Mouse (Mus musculus) intestine, embryonic 14.5 days (tissue): ENCODE results near the gene Bicral. TPM values are rescaled to one million over a fixed set of nuclear protein-coding genes. Genes with fewer than 3 reads are reported as not detected.

ENCODE experiments used
- ATAC-seq: fragments of 200-750 bp; cut with Nextera tagmentation; replicated peaks from 2 replicates; pipeline ENCODE4 v1.8.0; 2017; ENCODE audit warnings: low read depth, moderate number of reproducible peaks, moderate TSS enrichment, moderate library complexity; ENCODE audit not compliant: low FRiP score, low TSS enrichment
- DNase-seq: peaks from one replicate; pipeline ENCODE4 v3.0.0-alpha.2; 2018; ENCODE audit warnings: low spot score
- H3K27ac ChIP-seq: fragments of 300-500 bp; sonication (generic); 2 replicates; pipeline ENCODE4 v1.5.1; 2014; ENCODE audit warnings: low read depth, mild to moderate bottlenecking, control low read depth
- H3K27me3 ChIP-seq: fragments of 300-500 bp; sonication (generic); replicated peaks from 2 replicates; pipeline ENCODE4 v1.6.1; 2014; ENCODE audit warnings: low read length, control low read depth; ENCODE audit not compliant: control insufficient read depth, insufficient read depth
- H3K36me3 ChIP-seq: fragments of 300-500 bp; sonication (generic); 2 replicates; pipeline ENCODE4 v1.6.1; 2014; ENCODE audit warnings: low read length, control low read depth; ENCODE audit not compliant: control insufficient read depth, insufficient read depth
- H3K4me1 ChIP-seq: fragments of 300-500 bp; sonication (generic); replicated peaks from 2 replicates; pipeline ENCODE4 v1.6.1; 2014; ENCODE audit warnings: low read length, control low read depth, mixed read lengths; ENCODE audit not compliant: control insufficient read depth, insufficient read depth
- H3K4me2 ChIP-seq: fragments of 300-500 bp; sonication (generic); 2 replicates; pipeline ENCODE4 v1.6.1; 2014; ENCODE audit warnings: low read length
- H3K4me3 ChIP-seq: fragments of 300-500 bp; sonication (generic); 2 replicates; pipeline ENCODE4 v1.5.1; 2014; ENCODE audit warnings: low read depth, low read length, control low read depth, mixed read lengths
- H3K9ac ChIP-seq: fragments of 300-500 bp; sonication (generic); 2 replicates; pipeline ENCODE4 v1.6.1; 2014; ENCODE audit warnings: mild to moderate bottlenecking, low read length
- H3K9me3 ChIP-seq: fragments of 300-500 bp; sonication (generic); 2 replicates; pipeline ENCODE4 v1.6.1; 2016; ENCODE audit warnings: low read length, control low read depth; ENCODE audit not compliant: control insufficient read depth
- WGBS: fragments of 180-500 bp; shearing (Covaris S2); extraction: QIAGEN DNeasy Blood & Tissue Kit; methylation state at CpG from one replicate; pipeline ENCODE4 v1.1.7; 2014; 5-methylcytosine and 5-hydroxymethylcytosine counted together
- polyA plus RNA-seq: library from polyadenylated mRNA; unstranded; fragments of >200 nt; fragmentation: Nextera tagmentation; extraction: Ambion mirVana; gene quantifications from 2 replicates; pipeline ENCODE4 v1.2.1, GENCODE M21; 2014

Gene Bicral
- polyA plus RNA-seq, 1 experiment from 2014 or later, result 5.5 TPM

GRCm38 (mm10) chr17:46840304-46841010 is 17.8 kb downstream of the Bicral start:
- ATAC-seq, result no peak
- H3K27ac ChIP-seq, result no peak overlapping the region
- DNase-seq, result no peak
- no peak overlapping the region for H3K4me3 ChIP-seq
- H3K4me2 ChIP-seq, result no peak overlapping the region
- no peaks in the 10 kb centered on the region for H3K27me3 ChIP-seq
- H3K4me1 ChIP-seq, result no peaks in the 10 kb centered on the region
- H3K36me3 ChIP-seq, result peaks cover 4% of the 10 kb centered on the region; the same call in 1 of the 2 replicates
- WGBS, result 70% methylated on average over 10 of the region's 10 CpGs
- no peak overlapping the region for H3K9ac ChIP-seq
- no peaks in the 10 kb centered on the region for H3K9me3 ChIP-seq

GRCm38 (mm10) chr17:46838396-46838920 is 19.8 kb downstream of the Bicral start:
- H3K4me1 ChIP-seq, result no peaks in the 10 kb centered on the region
- no peak overlapping the region for H3K4me2 ChIP-seq
- 82% methylated on average over 7 of the region's 7 CpGs for WGBS
- no peak overlapping the region for H3K4me3 ChIP-seq
- no peaks in the 10 kb centered on the region for H3K9me3 ChIP-seq
- no peaks in the 10 kb centered on the region for H3K27me3 ChIP-seq
- ATAC-seq, result no peak
- no peak overlapping the region for H3K9ac ChIP-seq
- H3K36me3 ChIP-seq, result peaks cover 4% of the 10 kb centered on the region; the same call in 1 of the 2 replicates
- no peak overlapping the region for H3K27ac ChIP-seq
- DNase-seq, result no peak

- Histone ChIP-seq H3K36me3 (peaks cover 4% of the 10 kb centered on the region; the same call in 1 of the 2 replicates), H3K4me2 (no peak overlapping the region), H3K9ac (no peak overlapping the region), H3K27me3 (no peaks in the 10 kb centered on the region), H3K4me3 (no peak overlapping the region), H3K9me3 (no peaks in the 10 kb centered on the region), H3K27ac (no peak overlapping the region), H3K4me1 (no peaks in the 10 kb centered on the region)
- DNase-seq, result no peak
- no peak for ATAC-seq
- WGBS, result 87% methylated on average over 2 of the region's 2 CpGs
Measured at GRCm38 (mm10) chr17:46837897-46838296, 20.4 kb downstream of the Bicral start.

- 73% methylated on average over 6 of the region's 6 CpGs for WGBS
- Histone ChIP-seq H3K4me1 (no peaks in the 10 kb centered on the region), H3K9ac (no peak overlapping the region), H3K36me3 (peaks cover 4% of the 10 kb centered on the region; the same call in 1 of the 2 replicates), H3K9me3 (no peaks in the 10 kb centered on the region), H3K27me3 (no peaks in the 10 kb centered on the region), H3K4me2 (no peak overlapping the region), H3K4me3 (no peak overlapping the region), H3K27ac (no peak overlapping the region)
- ATAC-seq (no peak), DNase-seq (no peak)
Measured at GRCm38 (mm10) chr17:46835093-46835715, 23.1 kb downstream of the Bicral start.

GRCm38 (mm10) chr17:46832981-46833305 is 25.3 kb downstream of the Bicral start:
- Histone ChIP-seq H3K27me3 (no peaks in the 10 kb centered on the region), H3K27ac (no peak overlapping the region)

GRCm38 (mm10) chr17:46832101-46832980 is 25.9 kb downstream of the Bicral start:
- Histone ChIP-seq H3K27ac (no peak overlapping the region), H3K4me2 (no peak overlapping the region), H3K9ac (no peak overlapping the region), H3K4me3 (no peak overlapping the region), H3K27me3 (no peaks in the 10 kb centered on the region), H3K9me3 (no peaks in the 10 kb centered on the region), H3K4me1 (no peaks in the 10 kb centered on the region), H3K36me3 (peaks cover 9% of the 10 kb centered on the region; the same call in 1 of the 2 replicates)
- WGBS, result 68% methylated on average over 11 of the region's 11 CpGs
- DNase-seq, result no peak
- ATAC-seq, result no peak

More at GRCm38 (mm10) chr17:46832981-46833305, 25.3 kb downstream of the Bicral start:
- Histone ChIP-seq H3K36me3 (peaks cover 8% of the 10 kb centered on the region; the same call in 1 of the 2 replicates), H3K9ac (no peak overlapping the region), H3K4me1 (no peaks in the 10 kb centered on the region), H3K4me3 (no peak overlapping the region), H3K9me3 (no peaks in the 10 kb centered on the region), H3K4me2 (no peak overlapping the region)
- ATAC-seq, result no peak
- no peak for DNase-seq
- WGBS, result 88% methylated on average over 4 of the region's 4 CpGs

- Histone ChIP-seq H3K27ac (no peak overlapping the region), H3K27me3 (no peaks in the 10 kb centered on the region), H3K9ac (no peak overlapping the region), H3K9me3 (no peaks in the 10 kb centered on the region), H3K4me1 (no peaks in the 10 kb centered on the region), H3K36me3 (peaks cover 24% of the 10 kb centered on the region), H3K4me3 (no peak overlapping the region), H3K4me2 (no peak overlapping the region)
- DNase-seq, result no peak
- 85% methylated on average over 11 of the region's 11 CpGs for WGBS
- no peak for ATAC-seq
Measured at GRCm38 (mm10) chr17:46829856-46830535, 28.3 kb downstream of the Bicral start.

- Histone ChIP-seq H3K27me3 (no peaks in the 10 kb centered on the region), H3K4me1 (no peaks in the 10 kb centered on the region), H3K36me3 (peaks cover 35% of the 10 kb centered on the region), H3K4me3 (no peak overlapping the region), H3K27ac (no peak overlapping the region), H3K9ac (no peak overlapping the region), H3K9me3 (no peaks in the 10 kb centered on the region), H3K4me2 (no peak overlapping the region)
- ATAC-seq (no peak), DNase-seq (no peak)
- 86% methylated on average over 3 of the region's 3 CpGs for WGBS
Measured at GRCm38 (mm10) chr17:46828935-46829334, 29.3 kb downstream of the Bicral start.
